Mouse (Mus musculus) MN1 (cell line): ENCODE results near the gene Nmt1.

Experiments used
- DNase-seq: peaks from one replicate; pipeline ENCODE4 v3.0.0-alpha.2; 2016; ENCODE audit warnings: low spot score

Gene Nmt1

DNA sequence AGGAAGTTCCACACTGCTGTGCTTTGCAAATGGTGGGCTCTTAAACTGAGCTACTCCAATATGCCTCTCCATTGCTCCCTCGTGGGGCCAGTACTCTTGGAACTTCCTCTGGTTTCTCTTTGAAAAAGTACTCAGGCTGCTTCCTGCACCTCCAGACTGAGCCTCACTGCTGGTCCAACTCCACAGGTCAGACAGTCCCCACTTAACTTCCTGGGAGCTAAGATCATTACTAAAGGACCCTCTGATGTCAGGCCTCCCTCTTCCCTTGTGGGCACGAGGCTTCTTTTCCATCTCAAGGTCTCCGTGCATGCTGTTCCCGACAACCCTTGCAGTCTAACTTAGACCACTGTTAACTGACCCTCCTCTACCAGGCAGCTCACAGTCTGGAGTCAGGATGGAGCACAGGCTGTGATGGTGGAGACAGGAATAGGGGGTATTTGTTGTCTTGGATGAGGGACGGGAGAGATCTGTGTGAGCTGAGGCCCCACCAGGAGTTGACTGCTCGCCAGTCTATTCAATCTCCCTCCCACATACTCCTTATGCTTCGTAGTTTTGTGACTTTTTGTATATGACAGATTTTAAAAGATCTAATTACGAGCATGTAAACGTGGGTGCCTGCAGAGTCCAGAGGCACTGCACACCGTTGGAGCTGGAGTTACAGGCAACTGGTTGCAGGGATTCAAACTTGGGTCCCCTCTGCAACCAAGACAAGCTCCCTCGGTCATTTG lies 22.6 kb upstream of the Nmt1 start:
- DNase-seq: no peak

DNA sequence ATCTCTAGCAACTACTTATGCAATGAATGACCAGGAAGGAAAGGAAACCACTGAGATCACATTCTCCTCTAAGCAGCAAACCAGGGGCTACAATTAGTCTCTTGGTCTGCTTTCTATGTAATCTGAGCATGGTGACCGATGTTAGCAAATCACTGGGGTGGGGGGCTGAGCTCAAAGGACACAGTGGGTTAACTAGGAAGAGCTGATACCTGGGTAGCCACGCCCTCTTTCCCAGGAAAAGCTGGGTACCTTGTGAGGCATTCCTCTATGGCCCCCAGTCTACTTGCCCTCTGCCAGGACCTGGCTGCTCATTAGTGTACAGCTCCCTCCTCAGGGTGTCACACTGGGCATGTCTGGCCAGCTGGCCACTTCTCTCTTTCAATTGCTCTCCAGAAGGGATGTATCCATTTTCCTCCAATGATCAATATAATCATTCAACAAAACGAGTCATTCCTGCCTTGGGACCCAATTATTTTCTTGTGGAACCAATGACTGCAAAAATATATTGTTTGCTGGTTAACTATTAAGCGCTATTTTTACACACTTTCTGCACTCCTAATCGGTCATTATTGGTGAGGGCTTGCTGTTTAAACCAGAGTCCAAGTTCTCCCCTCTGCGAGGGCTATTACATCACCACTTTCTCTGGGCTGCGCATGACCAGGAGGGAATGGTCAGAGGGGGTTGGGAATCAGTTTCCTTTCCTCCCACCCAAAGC lies 21.5 kb upstream of the Nmt1 start:
- DNase-seq: no peak

DNA sequence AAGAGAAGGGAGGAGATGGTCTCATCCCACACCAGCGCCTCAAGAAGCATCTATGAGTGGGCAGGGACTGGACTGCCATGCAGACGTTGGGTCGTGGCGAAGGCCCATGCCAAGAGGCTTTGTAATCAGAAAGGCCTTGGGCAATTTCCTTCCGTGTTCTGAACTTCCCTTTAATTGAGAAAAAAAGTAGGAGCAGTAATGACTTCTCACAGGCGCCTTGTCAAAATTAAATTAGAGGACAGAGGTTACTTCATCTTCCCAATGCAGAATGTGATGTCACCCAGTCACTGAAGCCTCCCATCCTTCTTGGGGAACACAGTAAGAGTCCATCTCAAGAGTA lies 21.0 kb upstream of the Nmt1 start:
- peak; percentile 81 for DNase-seq

DNA sequence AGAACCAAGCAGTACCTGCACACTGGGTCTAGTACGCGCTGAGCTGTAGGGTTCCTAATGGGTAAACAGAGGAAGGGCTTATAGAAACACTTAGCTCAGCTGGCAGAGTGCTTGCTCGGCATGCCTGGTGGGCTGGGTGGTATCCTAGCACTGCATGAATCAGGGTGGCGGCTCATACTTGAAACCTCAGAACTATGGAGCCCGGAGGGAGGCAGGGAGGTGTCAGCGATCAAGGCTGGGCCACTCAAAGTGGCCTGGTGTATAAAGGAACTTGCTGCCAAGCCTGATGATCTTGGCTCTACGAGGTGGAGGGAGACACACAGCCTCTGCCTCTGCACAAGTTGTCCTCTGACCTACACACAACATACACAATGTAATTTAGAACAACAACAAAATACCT lies 19.4 kb upstream of the Nmt1 start:
- DNase-seq: no peak

DNA sequence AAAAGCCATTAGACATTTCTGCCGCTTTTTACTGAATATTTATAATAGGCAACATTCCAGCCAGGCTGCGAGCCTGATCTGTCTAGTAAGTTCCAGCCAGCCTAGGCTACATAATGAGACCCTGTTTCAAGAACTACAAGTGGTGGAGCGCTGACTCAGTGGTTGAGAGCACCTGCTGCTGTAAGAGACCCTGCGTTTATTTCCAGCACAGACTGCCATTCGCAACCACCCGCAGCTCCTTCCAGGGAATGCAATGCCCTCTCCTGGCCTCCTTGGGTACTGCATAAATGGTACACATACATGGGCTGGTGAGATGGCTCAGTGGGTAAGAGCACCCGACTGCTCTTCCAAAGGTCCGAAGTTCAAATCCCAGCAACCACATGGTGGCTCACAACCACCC lies 18.8 kb upstream of the Nmt1 start:
- DNase-seq: no peak

DNA sequence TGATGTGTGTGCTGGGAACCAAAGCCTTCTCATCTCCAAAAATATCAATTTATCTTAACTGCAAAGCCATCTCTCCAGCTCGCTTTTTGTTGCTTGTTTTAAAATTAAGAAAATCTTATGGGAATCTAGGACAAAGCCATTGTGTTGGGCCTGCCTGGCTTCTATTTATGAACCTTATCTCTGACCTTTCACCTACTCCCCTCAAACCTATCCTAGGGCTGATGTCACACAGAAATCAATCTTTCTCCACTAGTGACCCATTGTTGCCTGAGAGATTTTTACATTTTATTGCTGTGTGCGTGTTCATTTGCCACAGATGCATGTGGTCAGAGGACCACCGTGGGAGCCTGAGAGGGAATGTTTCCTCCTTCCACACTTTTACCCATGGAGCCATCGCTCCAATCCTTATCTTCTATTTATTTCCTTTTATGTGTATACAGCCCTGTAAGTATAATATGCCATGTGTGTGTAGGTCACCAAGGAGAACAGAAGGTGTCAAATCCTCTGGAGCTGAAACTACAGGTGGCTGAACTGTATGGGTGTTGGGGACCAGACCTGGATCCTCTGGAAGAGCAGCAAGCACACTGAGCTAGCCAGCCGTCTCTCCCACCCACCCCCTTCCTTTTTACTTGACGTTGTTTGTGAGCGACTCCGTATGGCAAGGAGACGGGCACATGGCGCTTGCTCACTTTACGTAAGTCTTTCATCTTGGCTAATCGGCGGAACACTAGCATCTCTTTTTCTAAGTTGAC lies 17.4 kb upstream of the Nmt1 start:
- DNase-seq: no peak

DNA sequence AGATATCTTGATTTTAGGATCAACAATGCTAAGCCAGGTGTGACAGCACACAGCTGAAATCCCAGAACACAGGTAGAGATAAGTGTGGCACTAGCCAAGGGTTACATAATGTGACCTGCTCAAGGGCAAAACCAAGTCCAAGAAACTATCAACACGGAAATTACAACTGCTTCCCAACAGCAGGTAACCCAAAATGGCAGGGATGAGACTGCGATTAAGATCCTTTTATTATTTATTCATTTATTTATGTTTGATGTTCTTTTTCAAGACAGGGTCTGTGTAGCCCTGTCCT lies 16.8 kb upstream of the Nmt1 start:
- DNase-seq: no peak

DNA sequence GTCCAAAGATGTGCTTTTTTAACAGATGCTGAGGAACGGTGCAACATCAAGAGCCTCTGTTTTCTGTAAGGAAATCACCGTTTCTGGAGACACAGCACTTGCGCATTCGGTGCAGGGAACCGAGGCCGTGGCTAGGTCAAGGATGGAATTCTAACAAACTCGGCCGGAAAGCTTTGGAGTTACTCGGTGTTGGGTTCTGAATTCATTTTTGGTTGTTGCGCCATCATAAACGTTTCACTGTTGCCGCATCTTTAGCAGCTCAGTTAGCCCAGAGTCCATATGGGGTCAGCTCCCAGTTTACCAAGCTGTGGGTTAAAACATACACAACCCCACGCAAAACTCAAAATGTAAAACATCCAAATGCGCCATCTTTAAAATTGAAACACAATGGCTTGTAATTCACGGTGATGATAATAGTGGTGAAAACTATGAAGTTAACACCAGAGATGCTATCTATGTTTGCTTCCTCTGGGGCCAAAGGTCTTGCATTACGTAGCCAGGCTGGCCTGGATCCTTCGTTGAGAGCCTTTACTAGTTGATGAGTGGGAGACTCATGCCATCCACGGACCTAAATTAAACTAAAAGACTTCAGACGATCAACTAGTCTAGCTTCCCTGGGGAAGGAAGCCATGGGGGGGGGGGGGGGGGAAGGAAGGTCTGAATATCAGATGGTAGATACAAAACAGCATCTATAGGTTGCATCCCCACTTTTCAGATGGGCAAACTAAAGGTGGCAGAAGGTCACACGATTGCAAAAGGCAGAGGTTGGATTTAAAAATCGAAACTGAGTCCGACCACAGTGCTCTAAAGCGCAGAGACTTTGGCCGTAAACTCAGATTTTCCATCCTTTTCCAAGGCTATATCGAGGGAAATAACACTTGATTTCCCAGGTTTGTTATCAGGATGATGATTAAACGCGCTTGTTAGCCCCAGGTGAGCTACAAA lies 11.8 kb upstream of the Nmt1 start:
- no peak for DNase-seq

DNA sequence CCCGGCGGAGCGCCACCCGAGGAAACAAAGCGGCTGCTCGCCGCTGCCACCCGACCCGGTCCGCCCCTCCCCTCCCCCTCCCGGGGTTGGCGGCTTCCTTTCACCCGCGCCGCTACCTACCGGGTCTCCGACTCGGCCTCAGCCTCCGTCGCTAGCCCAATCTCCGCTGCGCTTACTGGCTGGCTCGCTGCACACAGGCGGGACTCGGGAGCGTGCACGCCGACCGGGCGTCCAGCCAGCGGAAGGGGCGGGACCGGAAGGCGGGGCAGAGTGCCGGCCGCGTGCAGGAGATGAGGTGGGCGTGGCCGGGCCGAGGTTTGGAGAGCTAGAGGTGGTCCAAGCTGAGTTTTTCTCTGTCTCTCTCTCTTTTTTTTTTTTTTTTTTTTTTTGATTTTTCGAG lies 11.1 kb upstream of the Nmt1 start:
- peak; percentile 96 for DNase-seq

DNA sequence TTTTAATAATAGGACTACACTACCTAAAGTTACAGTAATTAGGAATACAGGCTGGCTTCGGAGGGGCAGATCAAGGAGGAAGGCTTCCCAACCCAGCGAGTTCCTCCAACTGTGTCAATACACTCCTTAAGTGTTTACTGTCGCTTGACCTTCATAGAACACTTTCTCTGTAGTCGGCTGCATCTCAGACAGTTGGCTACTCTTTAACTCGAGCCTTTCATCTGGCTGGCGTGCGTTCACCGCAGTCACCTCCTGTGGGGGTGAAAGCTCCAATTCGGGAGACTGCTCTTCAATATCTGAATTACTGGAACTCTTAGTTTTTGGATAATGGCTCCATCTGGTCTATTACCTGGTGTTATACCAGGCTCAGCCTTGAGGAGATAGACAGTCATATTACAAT lies 10.3 kb upstream of the Nmt1 start:
- DNase-seq: no peak

DNA sequence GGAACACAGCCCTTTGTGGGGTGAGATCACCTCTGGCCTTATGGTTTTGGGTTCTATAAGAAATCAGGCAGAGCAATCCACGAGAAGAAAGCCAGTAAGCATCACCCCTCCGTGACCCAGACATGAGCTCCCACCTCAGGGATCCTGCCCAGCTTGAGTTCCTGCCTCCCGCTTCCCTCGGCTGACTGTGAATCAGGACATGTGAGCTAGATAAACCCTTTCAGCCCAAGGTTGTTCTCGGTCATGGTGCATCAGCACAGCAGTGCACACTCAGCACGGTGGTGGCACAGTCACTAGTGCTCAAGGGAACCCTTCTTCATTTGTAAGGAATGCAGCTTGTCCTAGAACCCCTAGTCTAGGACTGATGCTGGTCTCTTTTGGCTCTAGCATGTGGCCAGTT lies 9.1 kb upstream of the Nmt1 start:
- no peak for DNase-seq

DNA sequence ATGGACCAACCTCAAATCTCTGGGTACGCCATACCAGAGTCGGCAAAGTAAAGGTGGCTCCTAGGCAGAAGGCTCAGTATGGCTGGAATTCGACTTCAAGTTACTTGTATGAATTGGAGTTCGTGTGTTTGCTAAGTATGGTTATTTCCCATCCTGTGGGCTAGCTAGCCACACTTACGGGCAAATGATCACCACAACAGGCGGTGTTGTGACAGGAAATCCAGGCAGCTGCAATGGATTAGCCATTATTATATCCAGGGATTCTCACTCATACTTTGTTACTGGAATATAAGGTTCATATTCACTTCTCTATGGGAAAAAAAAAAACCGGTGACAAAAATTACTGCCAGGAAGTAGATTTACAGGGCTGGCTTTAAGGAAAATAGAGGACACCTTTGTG lies 8.7 kb upstream of the Nmt1 start:
- DNase-seq: no peak

DNA sequence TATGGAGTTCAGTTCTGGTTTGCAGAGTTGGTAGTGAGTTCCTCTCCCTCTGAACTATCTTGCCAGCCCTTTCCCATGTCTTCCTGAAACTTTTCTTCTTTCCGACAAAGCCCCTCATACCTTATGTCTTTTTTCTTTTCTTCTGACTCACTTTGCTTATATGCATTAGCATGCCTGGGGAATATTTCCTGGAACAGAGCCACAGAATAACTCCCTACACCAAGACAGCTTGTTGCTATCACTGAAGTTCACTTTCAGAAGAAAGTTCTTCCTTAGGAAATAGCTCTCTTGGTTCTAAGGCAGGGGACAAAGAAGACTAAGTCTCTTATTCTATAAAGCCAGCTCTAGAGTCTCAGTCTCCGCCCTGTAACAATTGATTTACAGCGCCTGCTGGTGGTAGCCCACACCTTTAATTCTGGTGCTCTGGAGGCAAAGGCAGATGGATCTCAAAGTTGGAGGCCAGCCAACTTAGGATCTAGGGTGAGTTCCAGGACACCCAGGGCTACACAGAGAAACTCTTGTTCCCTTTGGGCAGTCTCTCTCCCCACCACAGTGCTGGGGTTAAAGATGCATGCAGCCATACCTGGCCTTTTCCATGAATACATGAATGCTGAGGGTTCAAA lies 7.2 kb upstream of the Nmt1 start:
- peak; percentile 53 for DNase-seq

DNA sequence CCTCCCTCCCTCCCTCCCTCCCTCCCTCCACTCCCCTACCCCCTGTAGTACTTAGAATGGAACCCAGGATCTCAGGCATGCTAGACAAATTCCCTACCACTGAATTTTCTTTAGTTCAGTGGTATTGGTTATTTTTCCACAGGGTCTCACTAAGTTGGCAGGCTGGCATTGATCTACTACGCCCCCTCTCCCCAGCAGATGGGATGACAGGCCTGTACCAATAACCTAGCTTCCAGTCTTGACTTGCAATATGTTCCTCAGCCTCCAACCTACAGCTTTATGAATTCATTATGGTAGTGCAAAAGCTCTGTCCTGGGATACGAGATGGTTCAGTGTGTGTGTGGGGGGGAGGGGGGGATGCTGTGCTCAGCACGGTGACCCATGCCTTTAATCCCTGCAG lies 4.0 kb upstream of the Nmt1 start:
- no peak for DNase-seq

DNA sequence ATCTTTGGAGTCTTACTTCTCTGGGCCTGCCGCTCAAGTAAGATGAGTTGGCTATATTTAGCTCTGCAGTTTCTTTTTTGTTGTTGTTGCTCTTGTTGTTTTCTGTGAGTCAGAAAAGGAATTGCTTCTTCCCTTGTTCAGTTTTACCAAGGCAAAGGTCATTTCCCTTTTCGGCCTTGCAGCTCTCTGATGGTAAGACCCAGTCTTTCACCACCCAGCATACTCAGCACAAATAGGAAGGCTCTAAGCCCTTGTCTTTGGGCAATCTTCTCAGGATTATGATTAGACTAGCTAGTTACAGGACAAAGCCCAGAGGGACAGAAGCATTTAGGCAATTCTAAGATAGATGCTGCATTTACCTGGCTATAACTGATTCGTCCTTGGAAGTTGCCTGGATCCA lies 1.1 kb upstream of the Nmt1 start:
- no peak for DNase-seq

DNA sequence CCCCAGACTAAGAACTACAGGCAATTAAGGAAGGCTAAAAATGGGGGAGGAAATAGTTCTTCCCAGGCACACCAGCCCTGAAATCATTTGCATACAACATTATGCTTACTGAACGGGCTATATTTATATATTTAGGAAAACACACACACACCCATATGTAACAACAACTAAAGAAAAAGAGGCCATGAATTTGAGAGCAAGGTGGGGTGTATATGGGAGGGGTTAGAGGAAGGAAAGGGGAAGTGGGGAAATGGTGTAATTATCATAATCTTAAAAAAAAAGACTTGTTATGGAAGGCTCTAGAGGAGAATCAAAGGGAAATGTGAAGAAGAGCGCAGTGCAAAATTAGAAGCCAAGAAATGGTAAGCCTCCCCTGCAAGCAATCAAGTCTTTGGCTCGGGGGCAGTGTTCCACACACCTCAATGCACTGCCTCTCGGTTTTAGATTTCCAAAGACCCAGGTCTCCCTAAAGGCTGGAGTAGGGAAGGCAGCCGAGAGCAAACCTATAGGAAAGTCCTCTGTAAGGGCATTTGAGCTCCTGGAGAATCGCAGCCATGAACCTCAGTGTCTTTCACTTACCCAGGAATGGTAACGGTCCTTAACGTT lies 317 bp upstream of the Nmt1 start:
- DNase-seq: no peak

DNA sequence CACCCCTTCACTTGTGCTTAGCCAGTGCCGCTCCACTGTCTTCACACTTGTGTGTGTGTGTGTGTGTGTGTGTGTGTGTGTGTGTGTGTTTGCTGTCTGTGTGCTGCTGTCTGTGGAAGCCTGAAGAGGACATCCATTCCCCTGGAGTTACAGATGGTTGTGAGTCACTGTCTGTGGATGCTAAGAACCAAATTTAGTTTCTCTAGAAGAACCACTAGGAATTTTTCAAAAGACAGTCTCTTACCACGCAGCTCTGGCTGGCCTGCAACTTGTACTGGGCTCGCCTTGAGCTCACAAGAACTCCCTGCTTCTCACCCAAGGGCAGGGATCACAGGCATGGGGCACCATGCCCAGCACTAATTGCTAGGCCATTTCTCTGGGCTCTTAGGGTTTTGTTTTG lies 5.0 kb downstream of the Nmt1 start:
- DNase-seq: no peak

DNA sequence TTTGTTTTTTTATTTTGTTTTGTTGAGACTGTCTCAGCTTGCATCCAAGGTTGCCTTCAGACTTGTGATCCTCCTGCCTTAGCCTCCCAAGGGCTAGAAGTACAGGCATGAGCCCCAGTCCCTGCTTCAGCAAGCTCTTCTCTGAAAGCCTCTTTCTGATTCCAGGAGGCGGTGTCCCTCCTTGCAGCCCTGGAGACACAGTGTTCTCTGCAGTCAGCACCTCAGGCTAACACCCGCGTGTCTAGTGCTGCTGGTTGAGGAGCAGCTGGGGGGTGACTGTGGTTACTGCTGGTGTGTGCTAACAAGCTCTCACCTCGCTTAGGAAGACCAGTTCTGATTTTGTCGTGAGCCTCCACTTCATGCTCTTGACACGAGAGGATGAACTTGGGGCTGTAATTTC lies 7.0 kb downstream of the Nmt1 start:
- DNase-seq: no peak

DNA sequence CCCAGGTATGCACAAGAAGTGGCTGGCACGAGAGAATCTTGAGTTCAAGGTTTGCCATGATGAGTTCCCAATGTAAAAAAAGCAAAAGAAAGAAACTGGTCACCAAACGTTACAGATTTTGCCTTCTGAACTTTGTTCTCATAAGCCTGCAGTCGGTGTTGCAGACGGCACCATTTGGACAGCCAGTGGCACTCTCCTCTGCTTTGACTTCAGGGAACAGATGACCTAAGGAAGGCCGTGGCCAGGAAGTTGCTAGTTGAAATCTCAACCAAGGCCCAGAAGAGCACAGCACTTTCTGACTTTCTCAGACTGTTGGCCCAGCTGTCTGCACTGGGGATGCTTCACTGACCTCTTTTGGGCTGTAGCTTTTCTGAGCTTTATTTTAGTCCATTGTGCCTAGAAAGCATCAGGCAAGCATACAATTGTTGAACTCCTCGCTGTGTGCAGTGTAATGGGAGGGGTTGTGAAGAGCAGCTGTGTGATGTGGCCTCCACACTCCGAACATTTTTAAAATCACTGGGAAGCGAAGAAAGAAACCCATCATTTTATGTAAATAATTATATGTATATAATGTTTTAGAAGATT lies 9.0 kb downstream of the Nmt1 start:
- no peak for DNase-seq

DNA sequence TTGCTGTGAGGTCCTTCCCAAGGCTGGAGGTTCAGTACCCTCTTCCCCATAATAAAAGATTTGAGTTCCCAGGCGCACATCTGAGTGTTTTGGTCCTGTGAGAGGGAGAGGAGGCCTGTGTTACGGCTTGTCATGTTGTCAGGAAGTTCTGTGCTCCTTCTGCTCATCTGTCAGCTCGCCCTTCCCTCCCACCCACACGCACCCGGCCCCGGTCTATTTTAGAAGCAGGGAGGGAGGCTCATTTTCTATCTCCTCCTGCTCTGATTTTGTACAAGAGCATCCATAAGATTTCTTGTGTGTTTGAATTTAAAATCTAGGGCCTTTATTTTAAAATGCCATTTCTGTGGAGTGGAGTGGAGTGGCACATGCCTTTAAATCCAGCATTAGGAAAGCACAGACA lies 10.0 kb downstream of the Nmt1 start:
- no peak for DNase-seq

DNA sequence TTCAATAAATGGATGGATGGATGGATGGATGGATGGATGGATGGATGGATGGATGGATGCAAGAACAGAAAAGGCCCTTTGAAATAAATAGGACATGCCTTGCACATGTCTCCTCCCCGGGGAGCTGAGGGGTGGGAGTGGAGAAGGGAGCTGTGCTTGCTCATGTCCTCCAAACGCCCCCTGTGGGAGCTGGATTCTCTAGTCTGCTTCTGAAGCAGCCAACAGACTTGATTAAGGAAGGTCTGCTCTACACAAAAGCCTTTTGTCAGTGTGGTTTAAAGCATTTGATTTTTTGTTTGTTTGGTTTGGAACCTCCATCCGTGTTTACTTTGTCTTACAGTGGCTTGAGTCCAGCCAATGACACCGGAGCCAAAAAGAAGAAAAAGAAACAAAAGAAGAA lies 14.8 kb downstream of the Nmt1 start:
- DNase-seq: peak; percentile 30
